In the genomic region with DNA sequence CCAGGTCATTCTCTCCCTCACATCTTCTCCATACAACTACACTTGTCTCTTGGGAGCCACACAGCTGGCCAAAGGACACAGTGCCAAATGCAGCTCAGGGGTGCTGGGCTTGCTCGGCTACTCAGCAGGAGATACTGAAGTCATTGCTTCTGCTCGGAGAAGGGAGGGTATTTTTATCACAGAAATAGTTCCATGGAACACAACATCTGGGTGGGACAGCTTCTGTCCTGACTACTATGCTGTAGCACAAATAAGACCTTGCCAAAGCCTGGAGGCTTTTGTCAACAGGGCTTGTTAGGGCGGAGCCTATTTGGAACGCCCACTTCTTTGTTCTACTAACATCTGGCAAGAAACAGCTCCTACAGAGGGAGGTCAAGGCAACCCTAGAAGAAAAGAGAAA, we compare ENCODE assay signal across 8 mouse cellular contexts. TPM values are rescaled to one million over a fixed set of nuclear protein-coding genes. Genes with fewer than 3 reads are reported as not detected.
DNase-seq lines count a peak whose midpoint lies in the region; ATAC-seq and TF ChIP-seq lines count a peak whose summit lies in the region.

No protein-coding gene starts in this region.

- H3K27me3 ChIP-seq in hindbrain, embryonic 14.5 days (ENCODE audit: control insufficient read depth, insufficient read depth, low read length): no peaks in the 10 kb centered on the region
- H3K27me3 ChIP-seq in midbrain, embryonic 14.5 days (ENCODE audit: control insufficient read depth, insufficient read depth, low read length): no peaks in the 10 kb centered on the region

- no peaks in the 10 kb centered on the region for H3K36me3 ChIP-seq in hindbrain, embryonic 14.5 days (replicated peaks; ENCODE audit: control insufficient read depth, insufficient read depth)
- no peaks in the 10 kb centered on the region for H3K36me3 ChIP-seq in midbrain, embryonic 14.5 days (ENCODE audit: control insufficient read depth, insufficient read depth, low read length)

- no peak for ATAC-seq in hindbrain, embryonic 14.5 days (ENCODE audit: low FRiP score)
- no peak for ATAC-seq in midbrain, embryonic 14.5 days (ENCODE audit: low FRiP score, low TSS enrichment)

- WGBS in hindbrain, embryonic 14.5 days: 27% methylated on average over 4 of the region's 4 CpGs
- WGBS in midbrain, embryonic 14.5 days: 32% methylated on average over 4 of the region's 4 CpGs

- peaks cover 10% of the 10 kb centered on the region for H3K4me1 ChIP-seq in embryonic fibroblast, embryonic 13.5 days (ENCODE audit: control insufficient read depth, insufficient read depth, low read length)
- 0 out of 2 replicates have a peak, but pooled peaks cover 7% of the 10 kb centered on the region for H3K4me1 ChIP-seq in hindbrain, embryonic 14.5 days (replicated peaks; ENCODE audit: control insufficient read depth, insufficient read depth, low read length)
- no peaks in the 10 kb centered on the region; the same call in 1 of the 2 replicates for H3K4me1 ChIP-seq in midbrain, embryonic 14.5 days (ENCODE audit: control insufficient read depth, insufficient read depth, low read length)

- peak; percentile 11 to 49 for DNase-seq in left cerebral cortex, adult 9 months (ENCODE audit: low spot score in 2 of 2)
- no peak for DNase-seq in left cerebral cortex, postnatal 36 days (ENCODE audit: low spot score in 2 of 2)
- DNase-seq in hindbrain, embryonic 14.5 days (ENCODE audit: low spot score): peak; percentile 46
- DNase-seq in neural tube, embryonic 10.5 days (ENCODE audit: extremely low spot score, low spot score): peak; percentile 31
- DNase-seq in right cerebral cortex, postnatal 36 days (ENCODE audit: low spot score in 2 of 2): no peak
- DNase-seq in thymus, adult 18-20 months: no peak
- DNase-seq in midbrain, embryonic 14.5 days: no peak

- intact Hi-C loops in left cerebral cortex, postnatal 36 days (cut with DNase I): no loop called here

- no peak overlapping the region for H3K4me3 ChIP-seq in embryonic fibroblast, embryonic 13.5 days (ENCODE audit: insufficient read depth, low read length)
- H3K4me3 ChIP-seq in hindbrain, embryonic 14.5 days (replicated peaks; ENCODE audit: low read length): no peak overlapping the region
- H3K4me3 ChIP-seq in midbrain, embryonic 14.5 days (replicated peaks; ENCODE audit: low read depth, low read length): no peak overlapping the region

- H3K27ac ChIP-seq in embryonic fibroblast, embryonic 13.5 days (ENCODE audit: insufficient read depth, low read length): peak overlapping the region; percentile 21; the same call in 1 of the 2 replicates
- 0 out of 2 replicates have a peak overlapping the region, but pooled peaks have one; percentile 11 for H3K27ac ChIP-seq in hindbrain, embryonic 14.5 days
- H3K27ac ChIP-seq in midbrain, embryonic 14.5 days (replicated peaks; ENCODE audit: low read depth, low read length): no peak overlapping the region

- TF ChIP-seq CTCF in embryonic fibroblast, embryonic 13.5 days (IDR thresholded peaks at IDR 0.05; ENCODE audit: borderline replicate concordance, insufficient read depth, low read length): no peak

- no peak overlapping the region for H3K9ac ChIP-seq in hindbrain, embryonic 14.5 days
- H3K9ac ChIP-seq in midbrain, embryonic 14.5 days (replicated peaks; ENCODE audit: low read length): no peak overlapping the region

- no peaks in the 10 kb centered on the region for H3K9me3 ChIP-seq in hindbrain, embryonic 14.5 days (ENCODE audit: control insufficient read depth, low read length)
- no peaks in the 10 kb centered on the region for H3K9me3 ChIP-seq in midbrain, embryonic 14.5 days (ENCODE audit: control insufficient read depth, low read length)

- no peak for TF ChIP-seq POLR2A in embryonic fibroblast, embryonic 13.5 days (IDR thresholded peaks at IDR 0.05; ENCODE audit: low read depth, low read length)

- H3K4me2 ChIP-seq in hindbrain, embryonic 14.5 days (replicated peaks): no peak overlapping the region
- H3K4me2 ChIP-seq in midbrain, embryonic 14.5 days (ENCODE audit: low read length): no peak overlapping the region

RNA-seq across cellular contexts. Expression of gene Tln2, which starts 10.2 kb away (rescaled TPM):
- total RNA-seq in left cerebral cortex, postnatal 36 days (2021): 100 to 1,000 TPM in 1 of 2 experiments, 10 to 100 TPM in 1; 93.8 to 104 TPM
- polyA plus RNA-seq in embryonic fibroblast, embryonic 13.5 days (2011; ENCODE audit: insufficient read length, low read depth, missing spikeins): 28.7 and 33.4 TPM in 2 replicates
- polyA plus RNA-seq in hindbrain, embryonic 14.5 days (2014; fragmentation: Nextera tagmentation; extraction: Ambion mirVana): 38.3 and 41.5 TPM in 2 replicates
- polyA plus RNA-seq in midbrain, embryonic 14.5 days (2014; fragmentation: Nextera tagmentation; extraction: Ambion mirVana): 19.3 and 23.8 TPM in 2 replicates

Comparison
In these comparisons a context has a peak if more than half of its experiments do, and no peak if none do; other contexts are left out.
1. DNase-seq: peak in left cerebral cortex, adult 9 months (2 of 2), hindbrain, embryonic 14.5 days (single experiment) and neural tube, embryonic 10.5 days (single experiment); none in left cerebral cortex, postnatal 36 days (0 of 2), right cerebral cortex, postnatal 36 days (0 of 2), thymus, adult 18-20 months (0 of 2) and midbrain, embryonic 14.5 days (single experiment).